Mouse (Mus musculus) megakaryocyte, embryonic 14.5 days (primary cell): ENCODE measurements around the gene Csnk1g2.

Source experiments
- FLI1 ChIP-seq: IDR thresholded peaks from 2 replicates; pipeline ENCODE4 v1.6.1; 2012; ENCODE audit warnings: low read length, inconsistent platforms, mixed read lengths
- GATA1 ChIP-seq: IDR thresholded peaks from 3 replicates; pipeline ENCODE4 v1.6.1; 2012; ENCODE audit warnings: mixed read lengths, low read length, inconsistent platforms, borderline replicate concordance

- TF ChIP-seq GATA1, result no peak
- no peak for TF ChIP-seq FLI1
Measured at GRCm38 (mm10) chr10:80653156-80653720, 30.6 kb downstream of the Csnk1g2 start.
